Mouse (Mus musculus): ENCODE data around the gene Gm21897. TPM values are rescaled to one million over a fixed set of nuclear protein-coding genes. Genes with fewer than 3 reads are reported as not detected.
"Not testable (repeated sequence)": the region's sequence is repeated elsewhere in the genome, so short reads cannot be mapped to it uniquely, and the experiment has no call there.

Gm21897 gene
- not detected in 2 replicates for polyA plus RNA-seq (2014; fragmentation: Nextera tagmentation; extraction: Ambion mirVana)

GRCm38 (mm10) chr16:15317158-15317557, at the start of gene Gm21897:
Gm21897 (plus strand) TSS chr16:15317458.
- H3K4me1 ChIP-seq (replicated peaks; ENCODE audit: control insufficient read depth, insufficient read depth, low read length); H3K4me3 ChIP-seq (ENCODE audit: low read depth, low read length); H3K27ac ChIP-seq (ENCODE audit: low read depth); ATAC-seq (replicated peaks; ENCODE audit: low FRiP score, low TSS enrichment, low read depth); H3K36me3 ChIP-seq (ENCODE audit: control insufficient read depth, insufficient read depth, low read length); H3K4me2 ChIP-seq (ENCODE audit: low read length); H3K9ac ChIP-seq (ENCODE audit: low read length); H3K27me3 ChIP-seq (replicated peaks; ENCODE audit: control insufficient read depth, insufficient read depth, low read length); H3K9me3 ChIP-seq (ENCODE audit: control insufficient read depth, low read length); DNase-seq (ENCODE audit: low spot score): not testable (repeated sequence)
- no CpG with 5 or more reads among the region's 4 CpGs for WGBS

GRCm38 (mm10) chr16:15272291-15272690, 45.0 kb upstream of the Gm21897 start:
- DNase-seq (ENCODE audit: low spot score) (no peak), ATAC-seq (replicated peaks; ENCODE audit: low FRiP score, low TSS enrichment, low read depth) (no peak)
- Histone ChIP-seq H3K36me3 (ENCODE audit: control insufficient read depth, insufficient read depth, low read length) (no peaks in the 10 kb centered on the region), H3K9me3 (ENCODE audit: control insufficient read depth, low read length) (no peaks in the 10 kb centered on the region), H3K9ac (ENCODE audit: low read length) (no peak overlapping the region), H3K27ac (ENCODE audit: low read depth) (no peak overlapping the region), H3K4me2 (ENCODE audit: low read length) (no peak overlapping the region), H3K4me3 (ENCODE audit: low read depth, low read length) (no peak overlapping the region), H3K27me3 (replicated peaks; ENCODE audit: control insufficient read depth, insufficient read depth, low read length) (no peaks in the 10 kb centered on the region), H3K4me1 (replicated peaks; ENCODE audit: control insufficient read depth, insufficient read depth, low read length) (no peaks in the 10 kb centered on the region)
- WGBS, result 69% methylated on average over 1 of the region's 1 CpGs

- H3K27ac ChIP-seq (ENCODE audit: low read depth), result no peak overlapping the region
- ATAC-seq (replicated peaks; ENCODE audit: low FRiP score, low TSS enrichment, low read depth) (no peak), DNase-seq (ENCODE audit: low spot score) (no peak)
- no peak overlapping the region for H3K9ac ChIP-seq (ENCODE audit: low read length)
- H3K4me3 ChIP-seq (ENCODE audit: low read depth, low read length), result no peak overlapping the region
- no peaks in the 10 kb centered on the region for H3K9me3 ChIP-seq (ENCODE audit: control insufficient read depth, low read length)
- no peaks in the 10 kb centered on the region for H3K27me3 ChIP-seq (replicated peaks; ENCODE audit: control insufficient read depth, insufficient read depth, low read length)
- H3K4me2 ChIP-seq (ENCODE audit: low read length), result no peak overlapping the region
- no peaks in the 10 kb centered on the region for H3K36me3 ChIP-seq (ENCODE audit: control insufficient read depth, insufficient read depth, low read length)
- H3K4me1 ChIP-seq (replicated peaks; ENCODE audit: control insufficient read depth, insufficient read depth, low read length), result no peaks in the 10 kb centered on the region
These were observed 39.8 kb upstream of the Gm21897 start for GRCm38 (mm10) chr16:15277461-15277860.

GRCm38 (mm10) chr16:15293041-15293440, 24.2 kb upstream of the Gm21897 start:
- Histone ChIP-seq H3K4me3 (ENCODE audit: low read depth, low read length) (no peak overlapping the region), H3K27me3 (replicated peaks; ENCODE audit: control insufficient read depth, insufficient read depth, low read length) (no peaks in the 10 kb centered on the region), H3K4me1 (replicated peaks; ENCODE audit: control insufficient read depth, insufficient read depth, low read length) (no peaks in the 10 kb centered on the region), H3K9me3 (ENCODE audit: control insufficient read depth, low read length) (no peaks in the 10 kb centered on the region), H3K9ac (ENCODE audit: low read length) (no peak overlapping the region), H3K4me2 (ENCODE audit: low read length) (no peak overlapping the region), H3K27ac (ENCODE audit: low read depth) (no peak overlapping the region), H3K36me3 (ENCODE audit: control insufficient read depth, insufficient read depth, low read length) (no peaks in the 10 kb centered on the region)
- ATAC-seq (replicated peaks; ENCODE audit: low FRiP score, low TSS enrichment, low read depth) (no peak), DNase-seq (ENCODE audit: low spot score) (no peak)
- WGBS, result 82% methylated on average over 3 of the region's 3 CpGs

- Histone ChIP-seq H3K9me3 (ENCODE audit: control insufficient read depth, low read length) (no peaks in the 10 kb centered on the region), H3K27ac (ENCODE audit: low read depth) (no peak overlapping the region), H3K9ac (ENCODE audit: low read length) (no peak overlapping the region), H3K27me3 (replicated peaks; ENCODE audit: control insufficient read depth, insufficient read depth, low read length) (no peaks in the 10 kb centered on the region), H3K4me2 (ENCODE audit: low read length) (no peak overlapping the region), H3K4me3 (ENCODE audit: low read depth, low read length) (no peak overlapping the region), H3K36me3 (ENCODE audit: control insufficient read depth, insufficient read depth, low read length) (no peaks in the 10 kb centered on the region), H3K4me1 (replicated peaks; ENCODE audit: control insufficient read depth, insufficient read depth, low read length) (no peaks in the 10 kb centered on the region)
- ATAC-seq (replicated peaks; ENCODE audit: low FRiP score, low TSS enrichment, low read depth) (no peak), DNase-seq (ENCODE audit: low spot score) (no peak)
- 45% methylated on average over 1 of the region's 1 CpGs for WGBS
These were observed 23.0 kb upstream of the Gm21897 start for GRCm38 (mm10) chr16:15294289-15294688.

- H3K27ac ChIP-seq (ENCODE audit: low read depth), result no peak overlapping the region
- no peaks in the 10 kb centered on the region for H3K4me1 ChIP-seq (replicated peaks; ENCODE audit: control insufficient read depth, insufficient read depth, low read length)
- no peak for DNase-seq (ENCODE audit: low spot score)
- ATAC-seq (replicated peaks; ENCODE audit: low FRiP score, low TSS enrichment, low read depth), result no peak
- WGBS, result 61% methylated on average over 8 of the region's 8 CpGs
- H3K9me3 ChIP-seq (ENCODE audit: control insufficient read depth, low read length), result no peaks in the 10 kb centered on the region
- no peak overlapping the region for H3K4me2 ChIP-seq (ENCODE audit: low read length)
- no peaks in the 10 kb centered on the region for H3K36me3 ChIP-seq (ENCODE audit: control insufficient read depth, insufficient read depth, low read length)
- no peaks in the 10 kb centered on the region for H3K27me3 ChIP-seq (replicated peaks; ENCODE audit: control insufficient read depth, insufficient read depth, low read length)
- H3K4me3 ChIP-seq (ENCODE audit: low read depth, low read length), result no peak overlapping the region
- H3K9ac ChIP-seq (ENCODE audit: low read length), result no peak overlapping the region
These were observed 22.2 kb upstream of the Gm21897 start for GRCm38 (mm10) chr16:15294911-15295659.

- no peaks in the 10 kb centered on the region for H3K36me3 ChIP-seq (ENCODE audit: control insufficient read depth, insufficient read depth, low read length)
- H3K9ac ChIP-seq (ENCODE audit: low read length), result no peak overlapping the region
- H3K27ac ChIP-seq (ENCODE audit: low read depth), result no peak overlapping the region
- DNase-seq (ENCODE audit: low spot score) (no peak), ATAC-seq (replicated peaks; ENCODE audit: low FRiP score, low TSS enrichment, low read depth) (no peak)
- H3K27me3 ChIP-seq (replicated peaks; ENCODE audit: control insufficient read depth, insufficient read depth, low read length), result no peaks in the 10 kb centered on the region
- no peak overlapping the region for H3K4me3 ChIP-seq (ENCODE audit: low read depth, low read length)
- no peaks in the 10 kb centered on the region for H3K9me3 ChIP-seq (ENCODE audit: control insufficient read depth, low read length)
- no peak overlapping the region for H3K4me2 ChIP-seq (ENCODE audit: low read length)
- no peaks in the 10 kb centered on the region for H3K4me1 ChIP-seq (replicated peaks; ENCODE audit: control insufficient read depth, insufficient read depth, low read length)
These were observed 17.3 kb downstream of the Gm21897 start for GRCm38 (mm10) chr16:15334526-15334925.

- no peak overlapping the region for H3K4me3 ChIP-seq (ENCODE audit: low read depth, low read length)
- H3K9me3 ChIP-seq (ENCODE audit: control insufficient read depth, low read length), result no peaks in the 10 kb centered on the region
- DNase-seq (ENCODE audit: low spot score) (peak; percentile 6), ATAC-seq (replicated peaks; ENCODE audit: low FRiP score, low TSS enrichment, low read depth) (no peak)
- H3K4me1 ChIP-seq (replicated peaks; ENCODE audit: control insufficient read depth, insufficient read depth, low read length), result no peaks in the 10 kb centered on the region
- no peak overlapping the region for H3K4me2 ChIP-seq (ENCODE audit: low read length)
- 81% methylated on average over 4 of the region's 4 CpGs for WGBS
- no peaks in the 10 kb centered on the region for H3K36me3 ChIP-seq (ENCODE audit: control insufficient read depth, insufficient read depth, low read length)
- H3K27me3 ChIP-seq (replicated peaks; ENCODE audit: control insufficient read depth, insufficient read depth, low read length), result no peaks in the 10 kb centered on the region
- no peak overlapping the region for H3K9ac ChIP-seq (ENCODE audit: low read length)
- no peak overlapping the region for H3K27ac ChIP-seq (ENCODE audit: low read depth)
These were observed 21.8 kb downstream of the Gm21897 start for GRCm38 (mm10) chr16:15339051-15339450.

- H3K4me3 ChIP-seq (ENCODE audit: low read depth, low read length), result no peak overlapping the region
- no peak overlapping the region for H3K27ac ChIP-seq (ENCODE audit: low read depth)
- H3K36me3 ChIP-seq (ENCODE audit: control insufficient read depth, insufficient read depth, low read length), result no peaks in the 10 kb centered on the region
- no peak overlapping the region for H3K9ac ChIP-seq (ENCODE audit: low read length)
- no peaks in the 10 kb centered on the region for H3K27me3 ChIP-seq (replicated peaks; ENCODE audit: control insufficient read depth, insufficient read depth, low read length)
- H3K4me2 ChIP-seq (ENCODE audit: low read length), result no peak overlapping the region
- DNase-seq (ENCODE audit: low spot score) (peak; percentile 28), ATAC-seq (replicated peaks; ENCODE audit: low FRiP score, low TSS enrichment, low read depth) (no peak)
- H3K9me3 ChIP-seq (ENCODE audit: control insufficient read depth, low read length), result no peaks in the 10 kb centered on the region
- H3K4me1 ChIP-seq (replicated peaks; ENCODE audit: control insufficient read depth, insufficient read depth, low read length), result no peaks in the 10 kb centered on the region
- WGBS, result 61% methylated on average over 1 of the region's 1 CpGs
These were observed 28.8 kb downstream of the Gm21897 start for GRCm38 (mm10) chr16:15346045-15346444.
